Mouse (Mus musculus) erythroblast, embryonic 14.5 days (primary cell): ENCODE data around the gene Eng. TPM values are rescaled to one million over a fixed set of nuclear protein-coding genes. Genes with fewer than 3 reads are reported as not detected.
A peak's percentile ranks its signal among the peaks of the same experiment; 100 is the strongest.

Experiments
- H3K27me3 ChIP-seq: 2 replicates; pipeline ENCODE4 v1.6.1; 2012; ENCODE audit warnings: inconsistent platforms; ENCODE audit not compliant: control insufficient read depth
- H3K36me3 ChIP-seq: 2 replicates; pipeline ENCODE4 v1.6.1; 2012; ENCODE audit warnings: mild to moderate bottlenecking, inconsistent platforms; ENCODE audit not compliant: control insufficient read depth
- H3K4me1 ChIP-seq: 2 replicates; pipeline ENCODE4 v1.6.1; 2012; ENCODE audit warnings: inconsistent platforms; ENCODE audit not compliant: control insufficient read depth
- H3K4me3 ChIP-seq: replicated peaks from 2 replicates; pipeline ENCODE3; 2012; ENCODE audit warnings: moderate library complexity, mild to moderate bottlenecking, inconsistent platforms
- H3K9me3 ChIP-seq: 2 replicates; pipeline ENCODE4 v1.6.1; 2012; ENCODE audit warnings: low read length, inconsistent platforms, mixed read lengths; ENCODE audit not compliant: control insufficient read depth
- GATA1 ChIP-seq: IDR thresholded peaks from 2 replicates; pipeline ENCODE4 v1.6.1; 2012; ENCODE audit warnings: low read length, inconsistent platforms, mixed read lengths
- TAL1 ChIP-seq: IDR thresholded peaks from 3 replicates; pipeline ENCODE4 v1.6.1; 2012; ENCODE audit warnings: low read length, inconsistent platforms, mixed read lengths
- polyA plus RNA-seq: library from polyadenylated mRNA; stranded (reverse); fragments of >175 nt; gene quantifications from 2 replicates; pipeline ENCODE4 v1.2.3, GENCODE M21; 2012

Gene Eng
- polyA plus RNA-seq, 1 experiment, result 0.60 TPM

- Histone ChIP-seq H3K4me3 (no peak overlapping the region), H3K27me3 (no peaks in the 10 kb centered on the region), H3K4me1 (no peaks in the 10 kb centered on the region), H3K36me3 (peaks cover 87% of the 10 kb centered on the region), H3K9me3 (no peaks in the 10 kb centered on the region)
- TF ChIP-seq TAL1 (no peak), GATA1 (no peak)
These were observed 36.5 kb downstream of the Eng start for GRCm38 (mm10) chr2:32682721-32683417.

GRCm38 (mm10) chr2:32683701-32684100 lies 37.3 kb downstream of the Eng start:
- no peaks in the 10 kb centered on the region for H3K27me3 ChIP-seq
- no peaks in the 10 kb centered on the region for H3K9me3 ChIP-seq
- H3K36me3 ChIP-seq, result peaks cover 92% of the 10 kb centered on the region
- H3K4me3 ChIP-seq, result no peak overlapping the region
- TF ChIP-seq TAL1, result no peak
- no peak for TF ChIP-seq GATA1
- H3K4me1 ChIP-seq, result no peaks in the 10 kb centered on the region; the same call in 1 of the 2 replicates

- TF ChIP-seq GATA1 (no peak), TAL1 (no peak)
- peaks cover 86% of the 10 kb centered on the region for H3K36me3 ChIP-seq
- H3K9me3 ChIP-seq, result no peaks in the 10 kb centered on the region
- H3K4me1 ChIP-seq, result peaks cover 5% of the 10 kb centered on the region
- H3K4me3 ChIP-seq, result no peak overlapping the region
- no peaks in the 10 kb centered on the region for H3K27me3 ChIP-seq
These were observed 38.5 kb downstream of the Eng start for GRCm38 (mm10) chr2:32684681-32685428.

- Histone ChIP-seq H3K36me3 (peaks cover 80% of the 10 kb centered on the region), H3K4me1 (peaks cover 6% of the 10 kb centered on the region), H3K9me3 (no peaks in the 10 kb centered on the region), H3K4me3 (no peak overlapping the region), H3K27me3 (no peaks in the 10 kb centered on the region)
- TF ChIP-seq GATA1, result no peak
- TF ChIP-seq TAL1, result no peak
These were observed 39.4 kb downstream of the Eng start for GRCm38 (mm10) chr2:32685807-32686206.

GRCm38 (mm10) chr2:32686640-32687039 lies 40.2 kb downstream of the Eng start:
- Histone ChIP-seq H3K27me3 (no peaks in the 10 kb centered on the region), H3K36me3 (peaks cover 75% of the 10 kb centered on the region), H3K4me3 (no peak overlapping the region), H3K4me1 (peaks cover 11% of the 10 kb centered on the region), H3K9me3 (no peaks in the 10 kb centered on the region)
- TF ChIP-seq GATA1 (no peak), TAL1 (no peak)

- Histone ChIP-seq H3K4me1 (peaks cover 18% of the 10 kb centered on the region), H3K36me3 (peaks cover 70% of the 10 kb centered on the region), H3K27me3 (no peaks in the 10 kb centered on the region), H3K9me3 (no peaks in the 10 kb centered on the region), H3K4me3 (no peak overlapping the region)
- TF ChIP-seq TAL1 (no peak), GATA1 (no peak)
These were observed 41.2 kb downstream of the Eng start for GRCm38 (mm10) chr2:32687562-32687961.

- H3K36me3 ChIP-seq, result peaks cover 55% of the 10 kb centered on the region
- no peaks in the 10 kb centered on the region for H3K27me3 ChIP-seq
- no peak overlapping the region for H3K4me3 ChIP-seq
- H3K4me1 ChIP-seq, result peaks cover 36% of the 10 kb centered on the region
- TF ChIP-seq GATA1, result no peak
- no peak for TF ChIP-seq TAL1
- no peaks in the 10 kb centered on the region for H3K9me3 ChIP-seq
These were observed 43.0 kb downstream of the Eng start for GRCm38 (mm10) chr2:32689420-32689819.

GRCm38 (mm10) chr2:32691041-32691440 lies 44.6 kb downstream of the Eng start:
- H3K36me3 ChIP-seq, result peaks cover 39% of the 10 kb centered on the region
- H3K4me3 ChIP-seq, result no peak overlapping the region
- peaks cover 39% of the 10 kb centered on the region for H3K4me1 ChIP-seq

GRCm38 (mm10) chr2:32692496-32692895 lies 46.1 kb downstream of the Eng start:
- Histone ChIP-seq H3K4me3 (peak overlapping the region; percentile 73), H3K4me1 (peaks cover 39% of the 10 kb centered on the region), H3K36me3 (peaks cover 24% of the 10 kb centered on the region)

More at GRCm38 (mm10) chr2:32691041-32691440, 44.6 kb downstream of the Eng start:
- no peaks in the 10 kb centered on the region for H3K9me3 ChIP-seq
- TF ChIP-seq TAL1 (no peak), GATA1 (no peak)
- H3K27me3 ChIP-seq, result no peaks in the 10 kb centered on the region

More at GRCm38 (mm10) chr2:32692496-32692895, 46.1 kb downstream of the Eng start:
- no peaks in the 10 kb centered on the region for H3K9me3 ChIP-seq
- H3K27me3 ChIP-seq, result no peaks in the 10 kb centered on the region
- TF ChIP-seq TAL1 (no peak), GATA1 (no peak)
